Mouse (Mus musculus): ENCODE measurements at regions not wholly inside any gene's neighbourhood (a gene's known extent, or its start where the extent isn't known, plus 50 kb on each side); places are given as distances from the start of the nearest gene placed in this dataset.

- H3K27ac ChIP-seq: no peak overlapping the region
- 92% methylated on average over 5 of the region's 5 CpGs for WGBS
- H3K9me3 ChIP-seq (ENCODE audit: low read length): no peaks in the 10 kb centered on the region
- no peaks in the 10 kb centered on the region for H3K36me3 ChIP-seq (ENCODE audit: insufficient read depth, low read length)
- TF ChIP-seq CTCF (IDR thresholded peaks at IDR 0.05; ENCODE audit: low read depth): no peak
- no peak overlapping the region for H3K4me3 ChIP-seq (ENCODE audit: low read length)
- no peak overlapping the region for H3K4me2 ChIP-seq (ENCODE audit: low read depth, low read length)
- no peaks in the 10 kb centered on the region for H3K27me3 ChIP-seq (ENCODE audit: insufficient read depth, low read length)
- no peak overlapping the region for H3K9ac ChIP-seq (replicated peaks; ENCODE audit: low read length)
- H3K4me1 ChIP-seq (ENCODE audit: insufficient read depth, low read length): no peaks in the 10 kb centered on the region
- ATAC-seq: no peak
- no peak for DNase-seq (ENCODE audit: low spot score)
Observed at GRCm38 (mm10) chr10:26632266-26632665, 121.0 kb upstream of the Arhgap18 start.

GRCm38 (mm10) chr10:26637459-26637858 lies 115.8 kb upstream of the Arhgap18 start:
- no peak for ATAC-seq
- no peak overlapping the region for H3K4me2 ChIP-seq (ENCODE audit: low read depth, low read length)
- DNase-seq (ENCODE audit: low spot score): no peak
- H3K9ac ChIP-seq (replicated peaks; ENCODE audit: low read length): no peak overlapping the region
- no peak for TF ChIP-seq CTCF (IDR thresholded peaks at IDR 0.05; ENCODE audit: low read depth)
- no peak overlapping the region for H3K4me3 ChIP-seq (ENCODE audit: low read length)
- H3K36me3 ChIP-seq (ENCODE audit: insufficient read depth, low read length): no peaks in the 10 kb centered on the region
- H3K27ac ChIP-seq: no peak overlapping the region
- 63% methylated on average over 3 of the region's 3 CpGs for WGBS
- no peaks in the 10 kb centered on the region for H3K9me3 ChIP-seq (ENCODE audit: low read length)
- H3K27me3 ChIP-seq (ENCODE audit: insufficient read depth, low read length): no peaks in the 10 kb centered on the region
- no peaks in the 10 kb centered on the region for H3K4me1 ChIP-seq (ENCODE audit: insufficient read depth, low read length)

- 51% methylated on average over 4 of the region's 4 CpGs for WGBS
- DNase-seq (ENCODE audit: low spot score): no peak
Observed at GRCm38 (mm10) chr10:26638056-26638455, 115.2 kb upstream of the Arhgap18 start.

GRCm38 (mm10) chr10:26639118-26639517 lies 114.1 kb upstream of the Arhgap18 start:
- Histone ChIP-seq H3K27ac (no peak overlapping the region), H3K4me1 (ENCODE audit: insufficient read depth, low read length) (no peaks in the 10 kb centered on the region), H3K4me2 (ENCODE audit: low read depth, low read length) (no peak overlapping the region), H3K9ac (replicated peaks; ENCODE audit: low read length) (no peak overlapping the region), H3K9me3 (ENCODE audit: low read length) (no peaks in the 10 kb centered on the region), H3K36me3 (ENCODE audit: insufficient read depth, low read length) (no peaks in the 10 kb centered on the region), H3K4me3 (ENCODE audit: low read length) (no peak overlapping the region), H3K27me3 (ENCODE audit: insufficient read depth, low read length) (no peaks in the 10 kb centered on the region)
- 44% methylated on average over 3 of the region's 3 CpGs for WGBS
- peak; percentile 5 for DNase-seq (ENCODE audit: low spot score)
- no peak for ATAC-seq
- TF ChIP-seq CTCF (IDR thresholded peaks at IDR 0.05; ENCODE audit: low read depth): no peak

More at GRCm38 (mm10) chr10:26638056-26638455, 115.2 kb upstream of the Arhgap18 start:
- Histone ChIP-seq H3K9ac (replicated peaks; ENCODE audit: low read length) (no peak overlapping the region), H3K36me3 (ENCODE audit: insufficient read depth, low read length) (no peaks in the 10 kb centered on the region), H3K27ac (no peak overlapping the region), H3K9me3 (ENCODE audit: low read length) (no peaks in the 10 kb centered on the region), H3K4me3 (ENCODE audit: low read length) (no peak overlapping the region), H3K4me2 (ENCODE audit: low read depth, low read length) (no peak overlapping the region), H3K27me3 (ENCODE audit: insufficient read depth, low read length) (no peaks in the 10 kb centered on the region), H3K4me1 (ENCODE audit: insufficient read depth, low read length) (no peaks in the 10 kb centered on the region)
- ATAC-seq: no peak
- no peak for TF ChIP-seq CTCF (IDR thresholded peaks at IDR 0.05; ENCODE audit: low read depth)

- 46% methylated on average over 1 of the region's 1 CpGs for WGBS
- Histone ChIP-seq H3K4me1 (ENCODE audit: insufficient read depth, low read length) (no peaks in the 10 kb centered on the region), H3K4me2 (ENCODE audit: low read depth, low read length) (no peak overlapping the region), H3K4me3 (ENCODE audit: low read length) (no peak overlapping the region), H3K36me3 (ENCODE audit: insufficient read depth, low read length) (no peaks in the 10 kb centered on the region), H3K27ac (no peak overlapping the region), H3K9me3 (ENCODE audit: low read length) (no peaks in the 10 kb centered on the region), H3K27me3 (ENCODE audit: insufficient read depth, low read length) (no peaks in the 10 kb centered on the region), H3K9ac (replicated peaks; ENCODE audit: low read length) (no peak overlapping the region)
- no peak for TF ChIP-seq CTCF (IDR thresholded peaks at IDR 0.05; ENCODE audit: low read depth)
- no peak for DNase-seq (ENCODE audit: low spot score)
- no peak for ATAC-seq
Observed at GRCm38 (mm10) chr10:26653103-26653502, 100.1 kb upstream of the Arhgap18 start.

GRCm38 (mm10) chr10:26664270-26664669 lies 89.0 kb upstream of the Arhgap18 start:
- no peak for ATAC-seq
- Histone ChIP-seq H3K4me3 (ENCODE audit: low read length) (no peak overlapping the region), H3K9ac (replicated peaks; ENCODE audit: low read length) (no peak overlapping the region), H3K36me3 (ENCODE audit: insufficient read depth, low read length) (no peaks in the 10 kb centered on the region), H3K4me2 (ENCODE audit: low read depth, low read length) (no peak overlapping the region), H3K9me3 (ENCODE audit: low read length) (no peaks in the 10 kb centered on the region), H3K27me3 (ENCODE audit: insufficient read depth, low read length) (no peaks in the 10 kb centered on the region), H3K4me1 (ENCODE audit: insufficient read depth, low read length) (no peaks in the 10 kb centered on the region), H3K27ac (no peak overlapping the region)
- DNase-seq (ENCODE audit: low spot score): no peak
- TF ChIP-seq CTCF (IDR thresholded peaks at IDR 0.05; ENCODE audit: low read depth): no peak

GRCm38 (mm10) chr10:26679500-26680227 lies 73.6 kb upstream of the Arhgap18 start:
- Histone ChIP-seq H3K9ac (replicated peaks; ENCODE audit: low read length) (no peak overlapping the region), H3K27ac (no peak overlapping the region), H3K4me2 (ENCODE audit: low read depth, low read length) (no peak overlapping the region), H3K9me3 (ENCODE audit: low read length) (no peaks in the 10 kb centered on the region), H3K4me3 (ENCODE audit: low read length) (no peak overlapping the region), H3K36me3 (ENCODE audit: insufficient read depth, low read length) (no peaks in the 10 kb centered on the region), H3K4me1 (ENCODE audit: insufficient read depth, low read length) (no peaks in the 10 kb centered on the region), H3K27me3 (ENCODE audit: insufficient read depth, low read length) (no peaks in the 10 kb centered on the region)
- WGBS: 55% methylated on average over 4 of the region's 4 CpGs
- no peak for TF ChIP-seq CTCF (IDR thresholded peaks at IDR 0.05; ENCODE audit: low read depth)
- ATAC-seq (no peak), DNase-seq (ENCODE audit: low spot score) (no peak)

All from hindbrain, postnatal 0 days (tissue).